Mouse (Mus musculus) testis, adult 2 months (tissue): ENCODE measurements at regions not wholly inside any gene's neighbourhood (a gene's known extent, or its start where the extent isn't known, plus 50 kb on each side); places are given as distances from the start of the nearest gene placed in this dataset.

Experiments used
- CTCF ChIP-seq: fragments of 200-500 bp; IDR thresholded peaks from 2 replicates; pipeline ENCODE4 v1.5.1; 2012; ENCODE audit warnings: low read depth, mild to moderate bottlenecking, inconsistent platforms, low read length, moderate library complexity; ENCODE audit not compliant: control insufficient read depth, insufficient read depth, insufficient replicate concordance
- POLR2A ChIP-seq: fragments of 200-500 bp; IDR thresholded peaks from 2 replicates; pipeline ENCODE4 v1.6.1; 2012; ENCODE audit warnings: low read depth, mild to moderate bottlenecking, inconsistent platforms, low read length, moderate library complexity; ENCODE audit not compliant: control insufficient read depth

DNA sequence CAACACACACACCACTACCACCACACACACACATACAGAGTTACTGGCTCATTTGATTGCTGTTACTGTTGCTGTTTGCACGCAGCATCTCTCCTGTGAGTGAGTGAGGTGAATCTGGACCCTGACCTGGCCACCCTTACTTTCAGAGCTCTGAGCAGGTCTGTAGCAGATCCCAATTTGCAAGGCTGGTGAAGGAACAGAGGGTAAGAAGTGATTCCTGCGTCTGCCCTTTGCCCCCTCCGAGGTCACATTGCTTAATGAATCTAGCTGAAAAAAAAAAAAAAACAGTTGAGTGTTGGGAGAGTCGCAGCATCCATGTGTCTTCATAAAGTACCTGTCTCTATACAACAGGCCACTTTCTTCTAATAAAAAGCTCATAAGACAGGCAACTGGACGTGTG, 224.1 kb upstream of the Klf3 start:
- TF ChIP-seq CTCF (no peak), POLR2A (no peak)
